Mouse (Mus musculus): ENCODE measurements around the gene Hmg20b.
A peak's percentile ranks its signal among the peaks of the same experiment; 100 is the strongest.

DNA sequence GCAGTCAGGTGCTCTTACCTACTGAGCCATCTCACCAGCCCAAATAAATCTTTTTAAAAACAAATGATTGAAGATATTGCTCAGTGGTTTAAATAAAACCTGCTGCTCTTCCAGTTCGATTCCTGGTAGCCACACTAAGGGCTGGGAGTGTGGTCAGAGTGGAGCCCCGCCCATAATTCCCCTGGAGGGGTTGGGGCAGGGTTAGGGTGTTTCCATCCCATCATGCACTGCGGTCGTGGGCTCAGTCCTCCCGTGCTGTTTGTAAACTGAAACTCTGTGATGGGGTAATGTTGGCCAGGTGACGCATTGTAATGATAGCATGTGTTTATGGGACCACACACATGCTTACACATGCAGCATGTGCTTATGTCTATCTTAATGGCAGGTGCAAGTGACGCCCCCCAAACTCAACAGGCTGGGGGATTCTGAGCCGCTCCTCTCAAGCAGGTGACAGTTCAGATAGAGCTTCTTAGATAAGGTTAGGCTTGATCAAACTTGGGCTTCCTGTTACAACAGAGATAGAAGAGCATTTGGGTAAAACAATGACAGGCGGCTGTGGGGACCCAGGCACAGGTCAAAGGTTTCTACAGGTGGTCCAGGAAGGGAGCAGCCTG, 1.5 kb upstream of the Hmg20b start:
- TF ChIP-seq POLR2A (IDR thresholded peaks at IDR 0.05; ENCODE audit: insufficient read depth, low read length) (peak; percentile 29), CTCF (IDR thresholded peaks at IDR 0.05; ENCODE audit: low read depth, low read length) (no peak)

Measured in ES-Bruce4 (cell line).